Mouse (Mus musculus) B cell, adult 2 months (primary cell): ENCODE measurements around the gene Apol6.
"Not testable (repeated sequence)": the region's sequence is repeated elsewhere in the genome, so short reads cannot be mapped to it uniquely, and the experiment has no call there.

ENCODE experiments used
- DNase-seq, 2 experiments: peaks; one replicate each; pipeline ENCODE4 v3.0.0; 2022

The Apol6 gene

GRCm38 (mm10) chr15:77034526-77034925 is 10.0 kb upstream of the Apol6 start:
- no peak for DNase-seq

- DNase-seq: no peak
Observed at GRCm38 (mm10) chr15:77035643-77036042, 8.9 kb upstream of the Apol6 start.

GRCm38 (mm10) chr15:77036320-77036988 is 8.1 kb upstream of the Apol6 start:
- no peak for DNase-seq

GRCm38 (mm10) chr15:77036989-77037277 is 7.6 kb upstream of the Apol6 start:
- no peak for DNase-seq

GRCm38 (mm10) chr15:77037278-77038161 is 7.0 kb upstream of the Apol6 start:
- no peak for DNase-seq

GRCm38 (mm10) chr15:77039211-77039700 is 5.3 kb upstream of the Apol6 start:
- DNase-seq: no peak

GRCm38 (mm10) chr15:77040784-77041183 is 3.7 kb upstream of the Apol6 start:
- DNase-seq: no peak

- no peak for DNase-seq
Observed at GRCm38 (mm10) chr15:77045609-77046008, 1.1 kb downstream of the Apol6 start.

GRCm38 (mm10) chr15:77050570-77050969 is 6.0 kb downstream of the Apol6 start, which contains the start of gene Mb:
Gene Mb (minus strand): TSS chr15:77050670.
- no peak for DNase-seq

GRCm38 (mm10) chr15:77052176-77052575 is 7.6 kb downstream of the Apol6 start:
- DNase-seq: no peak

- no peak for DNase-seq
Observed at GRCm38 (mm10) chr15:77053021-77053420, 8.5 kb downstream of the Apol6 start.

- DNase-seq: no peak
Observed at GRCm38 (mm10) chr15:77054611-77055175, 10.2 kb downstream of the Apol6 start.

GRCm38 (mm10) chr15:77056001-77056790 is 11.7 kb downstream of the Apol6 start:
- DNase-seq: no peak

GRCm38 (mm10) chr15:77056791-77057051 is 12.2 kb downstream of the Apol6 start:
- DNase-seq: no peak

- no peak for DNase-seq
Observed at GRCm38 (mm10) chr15:77058566-77058965, 14.0 kb downstream of the Apol6 start.

GRCm38 (mm10) chr15:77059416-77059815 is 14.9 kb downstream of the Apol6 start:
- not testable (repeated sequence) for DNase-seq

GRCm38 (mm10) chr15:77062746-77063145 is 18.2 kb downstream of the Apol6 start:
- DNase-seq: no peak

- DNase-seq: no peak
Observed at GRCm38 (mm10) chr15:77065259-77065852, 20.8 kb downstream of the Apol6 start.

GRCm38 (mm10) chr15:77066233-77066632 is 21.7 kb downstream of the Apol6 start:
- no peak for DNase-seq

- DNase-seq: no peak
Observed at GRCm38 (mm10) chr15:77068439-77068861, 23.9 kb downstream of the Apol6 start.

GRCm38 (mm10) chr15:77069019-77069418 is 24.5 kb downstream of the Apol6 start:
- DNase-seq: no peak

GRCm38 (mm10) chr15:77070745-77071268 is 26.3 kb downstream of the Apol6 start:
- no peak for DNase-seq
